Mouse (Mus musculus) liver, embryonic 16.5 days (tissue): Measurements from ENCODE around the gene Lias. TPM values are rescaled to one million over a fixed set of nuclear protein-coding genes. Genes with fewer than 3 reads are reported as not detected.

ENCODE experiments used
- ATAC-seq: fragments of 200-750 bp; cut with Nextera tagmentation; 2 replicates; pipeline ENCODE4 v1.8.0; 2017; ENCODE audit warnings: low read depth, mild to moderate bottlenecking, moderate number of reproducible peaks, moderate library complexity
- H3K27ac ChIP-seq: fragments of 300-500 bp; sonication (generic); 2 replicates; pipeline ENCODE4 v1.5.1; 2014; ENCODE audit warnings: mild to moderate bottlenecking, low read length
- H3K27me3 ChIP-seq: fragments of 300-500 bp; sonication (generic); 2 replicates; pipeline ENCODE4 v1.6.1; 2014; ENCODE audit warnings: low read depth, low read length, mixed read lengths; ENCODE audit not compliant: control insufficient read depth, insufficient read depth
- H3K36me3 ChIP-seq: fragments of 300-500 bp; sonication (generic); 2 replicates; pipeline ENCODE4 v1.6.1; 2014; ENCODE audit warnings: mild to moderate bottlenecking; ENCODE audit not compliant: control insufficient read depth, insufficient read depth
- H3K4me1 ChIP-seq: fragments of 300-500 bp; sonication (generic); 2 replicates; pipeline ENCODE4 v1.6.1; 2014; ENCODE audit warnings: low read depth, low read length, mixed read lengths; ENCODE audit not compliant: control insufficient read depth
- H3K4me2 ChIP-seq: fragments of 300-500 bp; sonication (generic); 2 replicates; pipeline ENCODE4 v1.6.1; 2014; ENCODE audit warnings: low read depth, low read length, mixed read lengths
- H3K4me3 ChIP-seq: fragments of 300-500 bp; sonication (generic); 2 replicates; pipeline ENCODE4 v1.5.1; 2014; ENCODE audit warnings: low read depth, mild to moderate bottlenecking, low read length
- H3K9ac ChIP-seq: fragments of 300-500 bp; sonication (generic); 2 replicates; pipeline ENCODE4 v1.6.1; 2014; ENCODE audit warnings: low read depth, low read length
- H3K9me3 ChIP-seq: fragments of 300-500 bp; sonication (generic); replicated peaks from 2 replicates; pipeline ENCODE4 v1.6.1; 2016; ENCODE audit warnings: low read length; ENCODE audit not compliant: control insufficient read depth
- WGBS: fragments of 180-500 bp; shearing (Covaris S2); extraction: QIAGEN DNeasy Blood & Tissue Kit; methylation state at CpG from one replicate; pipeline ENCODE4 v1.1.7; 2014; ENCODE audit not compliant: insufficient replicate concordance; 5-methylcytosine and 5-hydroxymethylcytosine counted together
- polyA plus RNA-seq: library from polyadenylated mRNA; unstranded; fragments of >200 nt; fragmentation: Nextera tagmentation; extraction: Ambion mirVana; gene quantifications from 2 replicates; pipeline ENCODE4 v1.2.1, GENCODE M21; 2015

The Lias gene
- polyA plus RNA-seq, 1 experiment from 2014 or later = 28.2 TPM

- no peak for ATAC-seq
- Histone ChIP-seq H3K4me1 (no peaks in the 10 kb centered on the region), H3K4me2 (no peak overlapping the region), H3K4me3 (no peak overlapping the region), H3K27me3 (no peaks in the 10 kb centered on the region), H3K9me3 (no peaks in the 10 kb centered on the region), H3K9ac (no peak overlapping the region), H3K36me3 (no peaks in the 10 kb centered on the region), H3K27ac (no peak overlapping the region)
- WGBS = 66% methylated on average over 7 of the region's 7 CpGs
These were observed 66.0 kb downstream of the Lias start for GRCm38 (mm10) chr5:65457086-65457827.

- H3K27ac ChIP-seq = no peak overlapping the region
- 56% methylated on average over 5 of the region's 5 CpGs for WGBS
- ATAC-seq = no peak
These were observed 66.5 kb downstream of the Lias start for GRCm38 (mm10) chr5:65457846-65458245.

GRCm38 (mm10) chr5:65459454-65459853 is 68.2 kb downstream of the Lias start:
- H3K27ac ChIP-seq = no peak overlapping the region
- ATAC-seq = no peak
- H3K9me3 ChIP-seq = no peaks in the 10 kb centered on the region
- H3K36me3 ChIP-seq = peaks cover 4% of the 10 kb centered on the region; the same call in 1 of the 2 replicates
- no peaks in the 10 kb centered on the region for H3K4me1 ChIP-seq
- no peaks in the 10 kb centered on the region for H3K27me3 ChIP-seq
- no peak overlapping the region for H3K4me3 ChIP-seq
- WGBS = 76% methylated on average over 3 of the region's 3 CpGs
- no peak overlapping the region for H3K9ac ChIP-seq
- H3K4me2 ChIP-seq = no peak overlapping the region

More at GRCm38 (mm10) chr5:65457846-65458245, 66.5 kb downstream of the Lias start:
- H3K4me3 ChIP-seq = no peak overlapping the region
- no peaks in the 10 kb centered on the region for H3K4me1 ChIP-seq
- no peaks in the 10 kb centered on the region for H3K27me3 ChIP-seq
- H3K9ac ChIP-seq = no peak overlapping the region
- no peaks in the 10 kb centered on the region for H3K9me3 ChIP-seq
- H3K4me2 ChIP-seq = no peak overlapping the region
- no peaks in the 10 kb centered on the region for H3K36me3 ChIP-seq

Other genes starting within 250 kb of the Lias start
- gene Wdr19, start 191.8 kb upstream of the Lias start, polyA plus RNA-seq = 0.59 and 1.2 TPM in 2 replicates
- gene Rfc1, start 55.8 kb upstream of the Lias start, polyA plus RNA-seq = 31.6 and 36.1 TPM in 2 replicates
- 14.1 and 14.4 TPM in 2 replicates for gene Klb, start 43.2 kb upstream of the Lias start, polyA plus RNA-seq
- 482 and 527 TPM in 2 replicates for gene Rpl9, start 53 bp upstream of the Lias start, polyA plus RNA-seq
- 26.8 and 31.8 TPM in 2 replicates for gene Ugdh, start 44.5 kb downstream of the Lias start, polyA plus RNA-seq
- gene Gm43552, start 101.3 kb downstream of the Lias start, polyA plus RNA-seq = not detected in 2 replicates
- gene Smim14, start 145.7 kb downstream of the Lias start, polyA plus RNA-seq = 52.8 and 57.8 TPM in 2 replicates
- 64.6 and 68.9 TPM in 2 replicates for gene Ube2k, start 145.7 kb downstream of the Lias start, polyA plus RNA-seq